Mouse (Mus musculus) hindbrain, postnatal 0 days (tissue): ENCODE data around the gene Serinc4. TPM values are rescaled to one million over a fixed set of nuclear protein-coding genes. Genes with fewer than 3 reads are reported as not detected.
A peak's percentile ranks its signal among the peaks of the same experiment; 100 is the strongest.
"Not testable (repeated sequence)": the region's sequence is repeated elsewhere in the genome, so short reads cannot be mapped to it uniquely, and the experiment has no call there.

Source experiments
- ATAC-seq: fragments of 200-750 bp; cut with Nextera tagmentation; 2 replicates; pipeline ENCODE4 v1.8.0; 2017; ENCODE audit warnings: mild to moderate bottlenecking, moderate TSS enrichment, moderate library complexity
- DNase-seq: peaks from one replicate; pipeline ENCODE4 v3.0.0-alpha.2; 2015; ENCODE audit warnings: low spot score
- H3K27ac ChIP-seq: fragments of 300-500 bp; sonication (generic); 2 replicates; pipeline ENCODE4 v1.5.1; 2014; ENCODE audit warnings: mild to moderate bottlenecking
- H3K27me3 ChIP-seq: fragments of 300-500 bp; sonication (generic); 2 replicates; pipeline ENCODE4 v1.6.1; 2014; ENCODE audit warnings: low read length, mixed read lengths; ENCODE audit not compliant: insufficient read depth
- H3K36me3 ChIP-seq: fragments of 300-500 bp; sonication (generic); 2 replicates; pipeline ENCODE4 v1.6.1; 2014; ENCODE audit warnings: low read length, mixed read lengths; ENCODE audit not compliant: insufficient read depth
- H3K4me1 ChIP-seq: fragments of 300-500 bp; sonication (generic); 2 replicates; pipeline ENCODE4 v1.6.1; 2014; ENCODE audit warnings: antibody characterized with exemption, low read length, mixed read lengths; ENCODE audit not compliant: insufficient read depth
- H3K4me2 ChIP-seq: fragments of 300-500 bp; sonication (generic); 2 replicates; pipeline ENCODE4 v1.6.1; 2014; ENCODE audit warnings: low read depth, mild to moderate bottlenecking, low read length, moderate library complexity, mixed read lengths
- H3K4me3 ChIP-seq: fragments of 300-500 bp; sonication (generic); 2 replicates; pipeline ENCODE4 v1.5.1; 2014; ENCODE audit warnings: low read length
- H3K9ac ChIP-seq: fragments of 300-500 bp; sonication (generic); replicated peaks from 2 replicates; pipeline ENCODE4 v1.6.1; 2014; ENCODE audit warnings: mild to moderate bottlenecking, low read length, moderate library complexity, mixed read lengths
- H3K9me3 ChIP-seq: fragments of 300-500 bp; sonication (generic); 2 replicates; pipeline ENCODE4 v1.6.1; 2016; ENCODE audit warnings: low read length, mixed read lengths
- CTCF ChIP-seq: IDR thresholded peaks from 2 replicates; pipeline ENCODE4 v1.5.1; 2016; ENCODE audit warnings: antibody characterized with exemption, control low read depth, low read depth
- whole genome bisulfite sequencing: fragments of 180-500 bp; shearing (Covaris S2); extraction: QIAGEN DNeasy Blood & Tissue Kit; methylation state at CpG from one replicate; pipeline ENCODE4 v1.1.7; 2014; 5-methylcytosine and 5-hydroxymethylcytosine counted together
- polyA plus RNA-seq: library from polyadenylated mRNA; unstranded; fragments of >200 nt; fragmentation: Nextera tagmentation; extraction: Ambion mirVana; gene quantifications from 2 replicates; pipeline ENCODE4 v1.2.1, GENCODE M21; 2015
- total RNA-seq: library from RNA; depleted of rRNA; stranded (reverse); fragments of >200 nt; gene quantifications from 2 replicates; pipeline ENCODE4 v1.2.3, GENCODE M21; 2014; rRNA removed

Serinc4 gene
- 1.3 and 1.5 TPM in 2 replicates for total RNA-seq
- 0.57 and 1.1 TPM in 2 replicates for polyA plus RNA-seq

DNA sequence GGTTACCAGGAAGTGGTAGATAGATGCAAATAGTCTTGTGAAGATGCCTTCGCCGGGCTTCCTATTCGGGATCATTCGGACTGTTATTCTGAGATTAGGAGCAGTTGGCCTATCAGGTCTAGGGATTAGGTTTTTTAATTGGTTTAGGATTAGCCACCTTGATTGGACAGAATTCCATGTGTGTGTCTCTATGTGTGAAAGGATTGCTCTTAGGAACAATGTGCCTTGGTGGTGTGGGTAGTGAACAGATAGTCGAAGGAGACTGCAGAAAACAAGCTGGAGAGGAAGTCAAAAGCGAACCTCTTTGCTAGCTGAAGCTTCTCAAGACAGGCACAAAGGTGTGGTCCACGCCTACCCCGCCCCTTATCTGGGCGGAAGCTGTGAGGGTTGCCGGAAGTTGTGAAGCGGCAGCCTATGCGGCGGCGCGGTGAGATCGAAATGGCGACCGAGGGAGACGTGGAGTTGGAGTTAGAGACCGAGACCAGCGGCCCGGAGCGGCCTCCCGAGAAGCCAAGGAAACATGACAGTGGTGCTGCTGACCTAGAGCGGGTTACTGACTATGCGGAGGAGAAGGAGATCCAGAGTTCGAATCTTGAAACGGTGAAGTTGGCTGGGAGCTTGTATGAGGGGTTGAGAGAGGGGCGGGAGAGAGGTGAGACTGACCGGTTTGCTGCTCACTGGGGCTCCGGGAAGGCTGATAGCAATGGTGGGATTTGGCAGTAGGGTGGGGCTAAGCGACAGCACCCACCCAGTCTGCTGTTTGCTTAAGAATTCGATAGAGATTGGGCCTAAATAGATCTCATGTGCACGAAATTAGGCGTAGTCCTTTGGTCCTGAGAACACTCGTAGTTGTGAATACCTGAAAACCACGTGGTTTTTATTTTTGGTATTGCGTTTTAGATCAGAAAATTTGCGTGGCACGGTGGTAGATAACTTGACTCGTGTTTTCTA lies at the start of gene Serinc4:
Serinc4 (minus strand) TSS at position 90 of the 951 bp plus-strand sequence.
- TF ChIP-seq CTCF, result no peak

DNA sequence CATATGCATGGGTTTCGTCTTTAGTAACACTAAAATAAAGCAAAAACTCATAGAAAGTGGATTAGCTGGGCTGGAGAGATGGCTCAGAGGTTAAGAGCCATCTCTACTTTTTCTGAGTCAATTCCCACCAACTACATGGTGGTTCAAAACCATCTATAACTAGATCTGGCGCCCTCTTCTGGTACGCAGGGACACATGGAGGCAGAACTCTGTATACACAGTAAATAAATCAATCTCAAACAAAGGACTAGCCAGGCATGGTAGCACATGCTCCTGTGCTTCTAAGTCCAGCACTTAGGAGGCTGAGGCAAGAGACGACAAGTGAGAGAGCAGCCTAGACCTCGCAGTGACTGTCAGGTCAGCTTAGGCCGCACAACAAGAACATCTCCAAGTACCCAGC lies 45.0 kb upstream of the Serinc4 start:
- DNase-seq, H3K27ac ChIP-seq, H3K9ac ChIP-seq, H3K4me1 ChIP-seq, H3K36me3 ChIP-seq, H3K9me3 ChIP-seq, H3K27me3 ChIP-seq, ATAC-seq, H3K4me3 ChIP-seq, H3K4me2 ChIP-seq: not testable (repeated sequence)
- 60% methylated on average over 2 of the region's 6 CpGs for WGBS

More for the DNA sequence above, at the start of gene Serinc4:
- WGBS, result 5% methylated on average over 41 of the region's 41 CpGs
- ATAC-seq, result peak; percentile 94
- H3K9me3 ChIP-seq, result no peaks in the 10 kb centered on the region
- H3K9ac ChIP-seq, result peak within 1 kb of the TSS; percentile 70
- peak within 1 kb of the TSS; percentile 80 for H3K4me3 ChIP-seq
- H3K4me1 ChIP-seq, result peaks cover 5% of the 10 kb centered on the region; the same call in 1 of the 2 replicates
- DNase-seq, result peak; percentile 91
- H3K27me3 ChIP-seq, result no peaks in the 10 kb centered on the region
- H3K27ac ChIP-seq, result peak within 1 kb of the TSS; percentile 73
- H3K4me2 ChIP-seq, result peak within 1 kb of the TSS; percentile 77
- H3K36me3 ChIP-seq, result peaks cover 10% of the 10 kb centered on the region; the same call in 1 of the 2 replicates

DNA sequence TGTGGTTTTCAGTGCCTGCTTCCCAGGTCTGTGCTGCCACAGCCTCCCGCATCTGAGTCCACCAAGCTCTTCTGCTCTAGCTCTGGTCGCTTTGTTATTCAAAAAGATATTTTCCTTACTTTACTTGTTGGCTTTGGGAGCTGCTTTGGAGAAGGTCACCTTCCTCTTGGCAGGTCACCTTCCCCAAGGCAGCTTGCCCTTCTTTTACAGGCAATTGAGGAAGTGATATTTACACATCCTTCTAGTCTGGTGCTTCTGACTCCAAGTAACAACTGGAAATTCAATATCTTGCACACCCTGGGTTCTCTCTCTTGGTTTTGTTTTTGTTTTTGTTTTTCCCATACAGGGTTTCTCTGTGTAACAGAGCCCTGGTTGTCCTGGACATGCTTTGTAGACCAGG lies 27.8 kb upstream of the Serinc4 start:
- ATAC-seq, H3K27ac ChIP-seq, H3K36me3 ChIP-seq, H3K27me3 ChIP-seq, H3K9ac ChIP-seq, H3K9me3 ChIP-seq, H3K4me3 ChIP-seq, H3K4me1 ChIP-seq, H3K4me2 ChIP-seq, DNase-seq: not testable (repeated sequence)
- WGBS, result 67% methylated on average over 1 of the region's 2 CpGs

DNA sequence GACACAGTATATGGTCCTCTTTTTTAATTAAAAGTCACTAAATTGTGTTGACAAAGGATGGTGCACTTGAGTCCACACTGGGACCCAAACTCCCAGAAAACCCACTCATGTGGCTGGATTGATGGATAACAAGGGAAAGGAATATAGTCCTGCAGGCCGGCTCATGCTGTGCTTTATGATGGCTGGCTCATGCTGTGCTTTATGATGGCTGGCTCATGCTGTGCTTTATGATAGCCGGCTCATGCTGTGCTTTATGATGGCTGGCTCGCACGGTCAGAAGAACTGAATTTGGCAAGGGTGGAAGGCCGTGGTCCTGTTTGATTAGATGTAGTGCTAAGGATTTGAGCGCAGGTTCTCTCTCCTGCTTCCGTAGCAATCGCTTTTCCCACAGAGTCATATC lies 27.0 kb upstream of the Serinc4 start:
- DNase-seq (no peak), ATAC-seq (no peak)
- TF ChIP-seq CTCF, result no peak
- H3K4me3 ChIP-seq, result no peak overlapping the region
- H3K4me2 ChIP-seq, result no peak overlapping the region
- H3K9me3 ChIP-seq, result no peaks in the 10 kb centered on the region
- no peaks in the 10 kb centered on the region for H3K36me3 ChIP-seq
- no peak overlapping the region for H3K9ac ChIP-seq
- no peaks in the 10 kb centered on the region for H3K4me1 ChIP-seq
- no peak overlapping the region for H3K27ac ChIP-seq
- H3K27me3 ChIP-seq, result no peaks in the 10 kb centered on the region
- WGBS, result 29% methylated on average over 8 of the region's 8 CpGs

GRCm38 (mm10) chr2:121480916-121481315 lies 24.3 kb upstream of the Serinc4 start:
- not testable (repeated sequence) for H3K36me3 ChIP-seq, H3K27ac ChIP-seq, H3K9ac ChIP-seq, H3K9me3 ChIP-seq, DNase-seq, H3K27me3 ChIP-seq, H3K4me3 ChIP-seq, ATAC-seq, H3K4me1 ChIP-seq, H3K4me2 ChIP-seq
- 87% methylated on average over 13 of the region's 13 CpGs for WGBS

- no peak for DNase-seq
Measured at GRCm38 (mm10) chr2:121480498-121480897, 23.9 kb upstream of the Serinc4 start.

More at GRCm38 (mm10) chr2:121480498-121480897, 23.9 kb upstream of the Serinc4 start:
- Histone ChIP-seq H3K27me3 (no peaks in the 10 kb centered on the region), H3K4me1 (no peaks in the 10 kb centered on the region), H3K9ac (no peak overlapping the region), H3K27ac (no peak overlapping the region), H3K9me3 (no peaks in the 10 kb centered on the region), H3K4me2 (no peak overlapping the region), H3K36me3 (no peaks in the 10 kb centered on the region), H3K4me3 (no peak overlapping the region)
- TF ChIP-seq CTCF, result peak; percentile 42
- no peak for ATAC-seq
- 59% methylated on average over 3 of the region's 3 CpGs for WGBS
